Mouse (Mus musculus) layer of hippocampus, adult 11-12 months (tissue): Measurements from ENCODE around the gene Tnk1.
A peak's percentile ranks its signal among the peaks of the same experiment; 100 is the strongest.
"Not testable (repeated sequence)": the region's sequence is repeated elsewhere in the genome, so short reads cannot be mapped to it uniquely, and the experiment has no call there.

Experiments
- DNase-seq: peaks from one replicate; pipeline ENCODE4 v3.0.0; 2022; ENCODE audit warnings: low spot score

Gene Tnk1

GRCm38 (mm10) chr11:69878399-69878798, 19.9 kb upstream of the Tnk1 start:
- no peak for DNase-seq

GRCm38 (mm10) chr11:69877878-69878277, 19.3 kb upstream of the Tnk1 start, which contains the start of gene Tmem95:
Gene Tmem95 (minus strand): TSS chr11:69878018.
- no peak for DNase-seq

- peak; percentile 84 for DNase-seq
Measured at GRCm38 (mm10) chr11:69876867-69877266, 18.3 kb upstream of the Tnk1 start.

GRCm38 (mm10) chr11:69876186-69876585, 17.7 kb upstream of the Tnk1 start:
- peak; percentile 43 for DNase-seq

GRCm38 (mm10) chr11:69872451-69872850, 13.9 kb upstream of the Tnk1 start:
- DNase-seq = no peak

GRCm38 (mm10) chr11:69871822-69872221, 13.3 kb upstream of the Tnk1 start:
- no peak for DNase-seq

GRCm38 (mm10) chr11:69870289-69871069, 11.9 kb upstream of the Tnk1 start:
- no peak for DNase-seq

GRCm38 (mm10) chr11:69867335-69867734, 8.8 kb upstream of the Tnk1 start:
- DNase-seq = no peak

- no peak for DNase-seq
Measured at GRCm38 (mm10) chr11:69865561-69865960, 7.0 kb upstream of the Tnk1 start.

GRCm38 (mm10) chr11:69864138-69864860, 5.8 kb upstream of the Tnk1 start:
- DNase-seq = no peak

GRCm38 (mm10) chr11:69863729-69864128, 5.2 kb upstream of the Tnk1 start:
- DNase-seq = not testable (repeated sequence)

GRCm38 (mm10) chr11:69855347-69855746, 3.2 kb downstream of the Tnk1 start:
- no peak for DNase-seq

GRCm38 (mm10) chr11:69854680-69855079, 3.9 kb downstream of the Tnk1 start:
- DNase-seq = no peak

GRCm38 (mm10) chr11:69853994-69854393, 4.5 kb downstream of the Tnk1 start:
- no peak for DNase-seq

- DNase-seq = no peak
Measured at GRCm38 (mm10) chr11:69850754-69851153, 7.8 kb downstream of the Tnk1 start.

- DNase-seq = no peak
Measured at GRCm38 (mm10) chr11:69849884-69850283, 8.6 kb downstream of the Tnk1 start.

GRCm38 (mm10) chr11:69849128-69849527, 9.4 kb downstream of the Tnk1 start:
- no peak for DNase-seq

- no peak for DNase-seq
Measured at GRCm38 (mm10) chr11:69848021-69848420, 10.5 kb downstream of the Tnk1 start.

GRCm38 (mm10) chr11:69846738-69847688, 11.5 kb downstream of the Tnk1 start:
- no peak for DNase-seq

- peak; percentile 84 for DNase-seq
Measured at GRCm38 (mm10) chr11:69846198-69846680, 12.3 kb downstream of the Tnk1 start, which contains the start of gene Plscr3. Gene Plscr3 (plus strand): TSS chr11:69846376.

GRCm38 (mm10) chr11:69838714-69839104, 19.8 kb downstream of the Tnk1 start:
- DNase-seq = no peak
